Mouse (Mus musculus) forebrain, embryonic 12.5 days (tissue): ENCODE results near the gene Pip5k1b. TPM values are rescaled to one million over a fixed set of nuclear protein-coding genes. Genes with fewer than 3 reads are reported as not detected.
A peak's percentile ranks its signal among the peaks of the same experiment; 100 is the strongest.

Experiments used
- ATAC-seq: fragments of 200-750 bp; cut with Nextera tagmentation; 2 replicates; pipeline ENCODE4 v1.8.0; 2017; ENCODE audit warnings: moderate TSS enrichment; ENCODE audit not compliant: low FRiP score
- H3K27ac ChIP-seq: fragments of 300-500 bp; sonication (generic); 2 replicates; pipeline ENCODE4 v1.5.1; 2016; ENCODE audit warnings: mild to moderate bottlenecking
- H3K27me3 ChIP-seq: fragments of 300-500 bp; sonication (generic); 2 replicates; pipeline ENCODE4 v1.6.1; 2016; ENCODE audit warnings: mild to moderate bottlenecking
- H3K36me3 ChIP-seq: fragments of 300-500 bp; sonication (generic); replicated peaks from 2 replicates; pipeline ENCODE4 v1.6.1; 2016; ENCODE audit warnings: mild to moderate bottlenecking
- H3K4me1 ChIP-seq: fragments of 300-500 bp; sonication (generic); 2 replicates; pipeline ENCODE4 v1.6.1; 2016
- H3K4me2 ChIP-seq: fragments of 300-500 bp; sonication (generic); 2 replicates; pipeline ENCODE4 v1.6.1; 2016; ENCODE audit warnings: mild to moderate bottlenecking, moderate library complexity
- H3K4me3 ChIP-seq: fragments of 300-500 bp; sonication (generic); replicated peaks from 2 replicates; pipeline ENCODE4 v1.5.1; 2016; ENCODE audit warnings: mild to moderate bottlenecking
- H3K9ac ChIP-seq: fragments of 300-500 bp; sonication (generic); 2 replicates; pipeline ENCODE4 v1.6.1; 2016; ENCODE audit warnings: mild to moderate bottlenecking
- H3K9me3 ChIP-seq: fragments of 300-500 bp; sonication (generic); 2 replicates; pipeline ENCODE4 v1.6.1; 2016
- whole genome bisulfite sequencing: fragments of 180-500 bp; shearing (Covaris S2); methylation state at CpG from one replicate; pipeline ENCODE4 v1.1.7; 2016; 5-methylcytosine and 5-hydroxymethylcytosine counted together
- polyA plus RNA-seq: library from polyadenylated mRNA; unstranded; fragments of >200 nt; fragmentation: Nextera tagmentation; extraction: Ambion mirVana; gene quantifications from 2 replicates; pipeline ENCODE4 v1.2.1, GENCODE M21; 2016

Gene Pip5k1b
- polyA plus RNA-seq, 1 experiment from 2014 or later: 1.5 TPM

DNA sequence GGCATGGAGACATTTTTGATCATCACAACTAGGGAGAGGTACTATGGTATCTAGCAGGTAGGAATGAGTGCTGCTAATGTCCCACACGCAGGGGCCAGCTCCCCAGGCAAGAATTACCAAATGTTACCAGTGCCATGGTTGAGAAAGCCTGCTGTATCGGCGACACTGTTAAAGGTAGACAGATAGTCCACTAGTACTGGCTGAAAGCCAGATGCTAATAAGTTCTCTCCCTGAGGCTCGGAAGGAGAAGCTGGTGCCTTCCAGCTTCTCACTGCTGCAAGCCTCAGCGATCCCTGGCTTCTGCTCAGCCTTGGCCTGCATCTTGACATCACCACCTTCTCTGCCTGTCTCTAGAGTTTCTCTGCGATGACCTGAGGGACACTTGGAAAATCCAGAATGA, 46.3 kb downstream of the Pip5k1b start:
- Histone ChIP-seq H3K4me1 (peaks cover 12% of the 10 kb centered on the region), H3K9me3 (no peaks in the 10 kb centered on the region), H3K9ac (no peak overlapping the region), H3K27me3 (no peaks in the 10 kb centered on the region), H3K4me3 (no peak overlapping the region), H3K4me2 (no peak overlapping the region), H3K27ac (no peak overlapping the region), H3K36me3 (no peaks in the 10 kb centered on the region)
- ATAC-seq: no peak
- 93% methylated on average over 6 of the region's 6 CpGs for WGBS

DNA sequence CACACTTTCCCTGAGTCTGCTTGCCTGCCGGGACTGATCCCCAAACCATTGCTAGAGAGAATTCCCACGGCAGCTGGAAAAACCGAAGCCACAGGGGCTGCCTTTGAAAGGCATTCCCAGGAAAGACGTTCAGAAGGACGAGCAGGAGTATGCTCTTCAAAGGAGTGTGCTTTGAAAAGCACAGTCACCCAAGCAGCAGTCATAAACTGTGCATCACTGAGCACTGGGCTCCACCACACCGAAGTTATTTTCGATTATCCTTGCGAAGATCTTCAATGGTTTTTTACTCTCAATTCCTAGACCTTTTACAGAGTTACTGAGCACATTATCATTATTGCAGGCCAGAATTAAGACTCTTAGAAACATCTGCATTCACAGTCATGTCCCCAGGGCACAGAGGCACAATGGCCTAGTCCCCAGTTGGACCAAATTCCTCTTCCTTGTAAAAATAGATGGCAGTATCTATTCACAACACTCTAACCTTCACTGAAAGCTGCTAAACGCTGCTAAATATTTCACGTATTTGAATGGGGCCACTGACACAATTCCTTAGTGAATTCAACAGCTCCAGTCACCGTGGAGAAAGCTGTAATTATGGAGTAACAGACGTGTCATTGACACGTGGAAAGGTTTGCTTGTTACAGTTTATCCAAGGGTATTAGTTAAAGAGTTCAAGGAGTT, 47.4 kb downstream of the Pip5k1b start:
- Histone ChIP-seq H3K36me3 (no peaks in the 10 kb centered on the region), H3K4me2 (no peak overlapping the region), H3K27ac (no peak overlapping the region), H3K4me3 (no peak overlapping the region), H3K4me1 (peaks cover 12% of the 10 kb centered on the region), H3K9ac (no peak overlapping the region), H3K27me3 (no peaks in the 10 kb centered on the region), H3K9me3 (no peaks in the 10 kb centered on the region)
- no peak for ATAC-seq
- 25% methylated on average over 13 of the region's 13 CpGs for WGBS

DNA sequence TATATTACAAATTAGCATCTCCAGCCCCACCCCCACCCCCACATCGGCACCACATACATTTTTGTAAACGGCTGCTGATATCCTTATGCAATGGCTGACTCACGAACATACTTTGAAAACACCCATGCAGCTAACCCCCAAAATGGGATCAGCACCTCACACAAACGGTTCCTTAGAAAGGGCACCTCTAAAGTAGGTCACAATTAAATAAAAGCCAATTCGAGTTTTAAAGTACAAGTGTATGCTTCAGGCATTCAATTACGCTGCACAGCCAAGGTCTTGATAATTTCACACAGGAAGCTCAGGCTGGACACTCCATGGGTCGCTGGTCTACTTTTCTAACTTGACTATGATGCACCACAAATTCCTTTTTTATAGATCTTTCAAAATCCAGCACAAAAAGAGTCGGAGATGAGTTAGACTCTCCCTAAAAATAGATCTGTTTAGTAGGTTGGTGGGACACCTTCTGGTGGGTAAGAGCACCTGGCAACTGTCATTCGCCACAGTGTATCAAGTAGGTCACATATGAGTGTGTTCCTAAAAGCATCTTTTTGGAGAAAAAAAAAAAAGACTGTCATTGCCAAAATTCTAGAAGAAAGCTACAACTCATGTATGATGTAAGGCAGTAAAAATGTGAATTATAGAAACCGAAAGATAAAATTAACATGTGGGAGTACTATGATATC, 52.8 kb downstream of the Pip5k1b start:
- no peak for ATAC-seq
- H3K27me3 ChIP-seq: no peaks in the 10 kb centered on the region
- WGBS: 86% methylated on average over 10 of the region's 10 CpGs

DNA sequence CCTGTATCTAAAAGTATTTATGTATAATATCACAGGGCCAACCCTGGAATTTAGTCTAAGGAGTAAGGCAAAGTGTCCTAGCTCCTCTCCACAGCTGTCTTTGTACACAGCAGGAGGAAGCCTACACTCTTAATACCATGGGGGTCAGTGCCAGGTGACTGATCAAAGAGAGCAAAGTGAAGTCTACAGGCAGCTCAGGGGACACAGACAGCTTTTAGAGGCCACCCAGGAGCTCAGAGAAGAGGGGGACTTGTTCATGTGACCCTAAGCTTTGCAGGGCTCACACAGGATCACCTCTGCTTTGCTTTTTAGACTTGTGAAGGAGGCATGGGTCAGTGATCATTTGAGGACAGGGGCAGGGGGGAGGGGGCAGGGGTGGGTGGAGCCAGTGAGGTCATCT, 54.1 kb downstream of the Pip5k1b start:
- no peaks in the 10 kb centered on the region for H3K27me3 ChIP-seq
- no peak overlapping the region for H3K4me2 ChIP-seq
- no peak overlapping the region for H3K9ac ChIP-seq
- H3K9me3 ChIP-seq: no peaks in the 10 kb centered on the region
- no peaks in the 10 kb centered on the region for H3K4me1 ChIP-seq
- no peak overlapping the region for H3K27ac ChIP-seq
- H3K4me3 ChIP-seq: no peak overlapping the region
- no peaks in the 10 kb centered on the region for H3K36me3 ChIP-seq
- ATAC-seq: no peak

More for the DNA sequence above, 52.8 kb downstream of the Pip5k1b start:
- no peak overlapping the region for H3K27ac ChIP-seq
- H3K4me3 ChIP-seq: no peak overlapping the region
- no peaks in the 10 kb centered on the region for H3K9me3 ChIP-seq
- peaks cover 1% of the 10 kb centered on the region for H3K4me1 ChIP-seq
- no peak overlapping the region for H3K4me2 ChIP-seq
- H3K9ac ChIP-seq: no peak overlapping the region
- H3K36me3 ChIP-seq: no peaks in the 10 kb centered on the region

DNA sequence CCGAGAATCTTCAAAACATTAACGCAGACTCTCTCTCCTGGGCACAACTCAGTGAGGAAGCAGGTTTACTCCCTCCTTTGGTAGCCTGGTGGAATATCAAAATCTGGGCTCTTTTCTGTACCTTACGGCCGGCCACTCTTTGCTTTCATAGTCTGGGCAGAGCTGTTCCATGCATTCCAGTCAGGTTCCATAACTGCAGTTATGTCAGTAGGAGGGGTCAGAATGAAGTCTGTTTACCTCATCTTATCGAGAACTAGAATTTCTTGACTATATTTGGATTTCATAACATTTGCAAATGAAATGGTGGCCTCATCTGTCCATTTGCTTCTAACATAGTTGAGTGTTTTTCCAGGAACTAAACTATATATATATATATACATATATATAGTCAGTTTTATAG, 55.2 kb downstream of the Pip5k1b start:
- WGBS: 85% methylated on average over 5 of the region's 5 CpGs
- no peak for ATAC-seq

DNA sequence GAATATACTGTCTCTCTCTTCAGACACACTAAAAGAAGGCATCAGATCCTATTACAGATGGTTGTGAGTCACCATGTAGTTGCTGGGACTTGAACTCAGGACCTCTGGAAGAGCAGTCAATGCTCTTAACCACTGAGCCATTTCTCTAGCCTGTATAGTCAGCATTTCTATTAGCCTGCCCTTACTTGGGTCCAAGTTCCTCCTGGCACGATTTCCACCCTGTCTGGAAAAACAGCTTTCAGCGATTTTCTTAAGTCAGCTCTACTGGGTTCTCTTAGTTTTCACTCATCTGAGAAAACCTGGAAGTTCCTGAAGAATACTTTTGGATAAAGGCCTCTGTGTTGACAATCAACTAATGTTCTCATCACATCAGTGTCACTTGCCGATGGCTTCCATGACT, 56.4 kb downstream of the Pip5k1b start:
- no peak for ATAC-seq
- Histone ChIP-seq H3K4me1 (no peaks in the 10 kb centered on the region), H3K27ac (no peak overlapping the region), H3K27me3 (no peaks in the 10 kb centered on the region), H3K9me3 (no peaks in the 10 kb centered on the region), H3K4me3 (no peak overlapping the region), H3K9ac (no peak overlapping the region), H3K4me2 (no peak overlapping the region), H3K36me3 (no peaks in the 10 kb centered on the region)
- 77% methylated on average over 3 of the region's 3 CpGs for WGBS

More for the DNA sequence above, 55.2 kb downstream of the Pip5k1b start:
- Histone ChIP-seq H3K4me3 (no peak overlapping the region), H3K9me3 (no peaks in the 10 kb centered on the region), H3K4me2 (no peak overlapping the region), H3K4me1 (no peaks in the 10 kb centered on the region), H3K27ac (no peak overlapping the region), H3K27me3 (no peaks in the 10 kb centered on the region), H3K36me3 (no peaks in the 10 kb centered on the region), H3K9ac (no peak overlapping the region)

DNA sequence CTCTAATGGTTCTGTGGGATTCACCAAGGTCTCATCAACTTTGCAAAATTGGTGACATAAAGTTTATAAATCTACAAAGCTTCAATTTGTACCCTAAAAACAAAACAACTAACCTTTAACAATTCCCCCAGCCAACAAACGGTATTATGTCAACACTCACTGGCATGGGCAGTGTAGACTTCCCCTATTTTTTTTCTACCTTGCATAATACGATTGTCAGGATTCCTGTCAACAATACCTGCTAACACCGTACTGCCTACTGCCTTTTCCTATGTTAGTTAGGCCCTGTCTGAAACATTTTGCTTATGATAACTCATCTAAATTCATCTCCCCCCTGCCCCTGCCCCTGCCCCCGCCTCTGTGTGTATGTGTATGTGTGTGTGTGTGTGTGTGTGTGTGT, 61.8 kb downstream of the Pip5k1b start:
- Histone ChIP-seq H3K4me1 (peaks cover 5% of the 10 kb centered on the region), H3K4me3 (no peak overlapping the region), H3K9me3 (no peaks in the 10 kb centered on the region), H3K27ac (no peak overlapping the region), H3K27me3 (no peaks in the 10 kb centered on the region), H3K4me2 (no peak overlapping the region), H3K36me3 (no peaks in the 10 kb centered on the region), H3K9ac (no peak overlapping the region)
- 91% methylated on average over 4 of the region's 4 CpGs for WGBS
- ATAC-seq: no peak

DNA sequence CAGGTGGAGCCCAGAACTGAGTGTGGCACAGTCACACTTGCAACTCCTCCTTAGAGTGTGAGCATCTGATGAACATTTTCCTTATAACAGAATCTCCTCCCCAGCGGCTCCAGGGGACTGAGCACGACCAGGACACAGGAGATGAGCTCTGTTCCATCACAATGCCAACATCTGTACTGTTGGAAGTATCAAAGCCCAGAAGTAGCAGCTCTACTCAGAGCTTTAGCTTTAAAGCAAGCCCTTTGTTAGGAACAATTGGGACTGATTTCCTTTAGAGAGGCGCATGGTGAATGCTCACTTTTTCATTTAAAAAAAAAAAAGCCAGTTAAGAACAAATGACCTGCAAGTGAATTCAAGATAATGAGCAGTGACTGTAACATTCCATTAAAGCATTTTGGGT, 63.8 kb downstream of the Pip5k1b start:
- H3K4me1 ChIP-seq: peaks cover 5% of the 10 kb centered on the region
- no peak overlapping the region for H3K27ac ChIP-seq
- no peaks in the 10 kb centered on the region for H3K9me3 ChIP-seq
- H3K4me2 ChIP-seq: no peak overlapping the region
- ATAC-seq: no peak
- H3K27me3 ChIP-seq: no peaks in the 10 kb centered on the region
- H3K9ac ChIP-seq: no peak overlapping the region
- H3K36me3 ChIP-seq: no peaks in the 10 kb centered on the region
- H3K4me3 ChIP-seq: no peak overlapping the region
- 16% methylated on average over 3 of the region's 3 CpGs for WGBS

DNA sequence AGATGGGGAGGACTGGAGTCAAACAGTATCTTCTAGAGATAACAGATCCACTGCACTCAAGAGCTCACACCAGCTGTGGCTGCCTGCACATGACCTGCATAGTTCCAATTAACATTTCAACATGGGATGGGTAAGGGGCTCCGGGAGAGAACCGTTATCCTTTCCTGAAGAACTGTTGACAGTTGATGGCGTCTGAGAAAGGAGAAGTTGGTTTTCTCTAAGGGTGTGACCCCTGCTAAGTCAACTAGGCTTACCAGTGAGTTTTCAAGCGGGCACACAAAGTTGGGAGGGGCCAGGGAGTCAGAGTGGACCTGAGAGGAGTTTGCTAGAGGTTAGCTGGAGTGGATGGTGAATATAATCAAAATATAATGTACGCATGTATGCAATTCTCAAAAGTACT, 65.4 kb downstream of the Pip5k1b start:
- 78% methylated on average over 5 of the region's 5 CpGs for WGBS
- no peak overlapping the region for H3K27ac ChIP-seq
- no peak overlapping the region for H3K9ac ChIP-seq
- no peak overlapping the region for H3K4me2 ChIP-seq
- peaks cover 7% of the 10 kb centered on the region for H3K4me1 ChIP-seq
- H3K9me3 ChIP-seq: no peaks in the 10 kb centered on the region
- no peaks in the 10 kb centered on the region for H3K36me3 ChIP-seq
- no peak for ATAC-seq
- H3K4me3 ChIP-seq: no peak overlapping the region
- no peaks in the 10 kb centered on the region for H3K27me3 ChIP-seq

DNA sequence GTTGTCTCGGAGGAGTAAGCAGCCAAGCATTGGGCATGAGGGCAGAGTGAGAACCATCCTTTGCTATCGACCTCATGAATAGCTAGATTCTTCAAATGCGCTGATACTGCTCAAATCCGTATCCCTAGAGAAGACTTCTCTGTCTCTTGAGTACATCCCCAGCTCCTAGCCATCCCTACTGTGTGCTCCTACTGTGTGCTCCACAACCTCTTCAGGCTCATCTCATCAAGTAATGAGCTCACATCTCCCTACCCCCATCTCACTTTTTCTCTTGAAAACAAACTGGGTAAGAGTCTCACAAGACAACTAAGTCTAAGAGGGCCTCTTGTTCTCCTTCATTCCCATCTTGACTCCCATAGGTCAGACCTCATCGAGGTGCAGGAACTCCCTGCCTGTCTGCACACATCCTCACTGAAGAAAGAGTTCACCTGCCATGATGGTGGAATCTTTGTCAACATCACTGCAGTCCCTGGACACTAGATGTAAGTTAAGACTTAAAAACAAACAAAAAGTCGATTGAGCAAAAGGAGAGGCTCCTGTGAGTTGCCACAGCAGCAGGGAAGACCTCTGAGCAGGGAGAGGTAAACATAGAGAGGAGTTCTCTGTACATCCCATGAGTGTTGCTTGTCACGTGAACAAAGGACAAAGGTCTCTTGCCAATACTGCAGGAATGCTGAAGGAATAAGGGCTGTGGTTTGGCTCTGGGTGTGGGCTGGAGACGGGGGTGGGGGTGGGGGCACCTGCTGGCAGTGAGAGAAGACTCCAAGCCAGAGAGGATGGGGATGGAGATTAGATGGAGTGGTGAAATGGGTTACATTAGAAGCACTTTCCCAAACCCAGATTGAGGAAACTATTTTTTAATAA, 69.0 kb downstream of the Pip5k1b start:
- H3K27me3 ChIP-seq: no peaks in the 10 kb centered on the region
- no peak overlapping the region for H3K27ac ChIP-seq
- no peak for ATAC-seq
- no peaks in the 10 kb centered on the region for H3K9me3 ChIP-seq
- 78% methylated on average over 8 of the region's 8 CpGs for WGBS
- H3K4me2 ChIP-seq: no peak overlapping the region
- H3K36me3 ChIP-seq: no peaks in the 10 kb centered on the region
- no peak overlapping the region for H3K4me3 ChIP-seq
- peaks cover 14% of the 10 kb centered on the region for H3K4me1 ChIP-seq
- no peak overlapping the region for H3K9ac ChIP-seq

DNA sequence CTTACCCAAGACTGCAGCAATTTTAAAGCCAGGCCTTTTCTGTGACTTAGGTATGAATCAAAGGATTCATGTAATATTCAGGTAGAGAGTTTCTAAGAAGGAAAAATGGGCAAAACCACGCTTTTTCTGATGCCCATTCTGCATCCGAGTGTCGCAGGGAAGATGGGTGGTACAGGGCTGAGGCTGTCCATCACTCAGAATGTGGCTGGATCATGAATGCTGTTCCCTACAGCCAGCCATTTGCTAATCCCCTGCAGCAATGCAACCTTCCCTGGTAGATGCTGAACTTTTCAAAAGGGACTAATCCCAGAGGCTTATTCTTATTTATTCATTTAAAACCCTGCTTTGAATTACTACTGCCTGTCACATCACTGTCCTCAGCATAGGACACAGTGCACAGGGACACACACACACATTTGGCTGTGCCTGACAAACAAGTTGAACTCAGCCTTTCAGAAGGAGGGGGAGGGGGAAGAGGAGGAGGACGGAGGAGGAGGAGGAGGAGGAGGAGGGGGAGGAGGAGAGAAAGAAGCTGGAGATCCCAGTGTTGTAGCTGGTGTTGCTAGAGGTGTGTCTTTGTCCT, 71.0 kb downstream of the Pip5k1b start:
- Histone ChIP-seq H3K9ac (no peak overlapping the region), H3K9me3 (no peaks in the 10 kb centered on the region), H3K27me3 (no peaks in the 10 kb centered on the region), H3K4me1 (peaks cover 13% of the 10 kb centered on the region), H3K4me3 (no peak overlapping the region), H3K27ac (0 out of 2 replicates have a peak overlapping the region, but pooled peaks have one; percentile 0), H3K36me3 (no peaks in the 10 kb centered on the region), H3K4me2 (no peak overlapping the region)
- no peak for ATAC-seq
- WGBS: 12% methylated on average over 4 of the region's 4 CpGs

DNA sequence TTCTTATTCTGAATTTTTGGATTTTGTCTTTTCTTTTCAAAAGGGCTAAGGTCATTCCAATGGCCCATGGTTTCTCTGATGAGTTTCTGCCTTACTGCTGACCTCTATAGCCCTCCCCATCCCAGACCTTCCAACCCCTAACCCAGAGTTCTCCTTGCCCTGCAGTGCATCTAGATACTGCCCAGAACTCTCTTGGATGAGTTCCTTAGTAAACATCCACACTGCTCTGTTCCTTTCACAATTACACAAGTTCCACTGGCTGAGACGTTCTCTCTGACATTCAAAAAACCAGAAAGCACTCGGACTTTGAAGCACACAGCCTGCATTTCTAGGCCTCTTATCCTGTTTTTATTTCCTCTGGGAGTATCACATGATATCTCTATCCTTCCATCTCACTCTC, 74.8 kb downstream of the Pip5k1b start:
- H3K4me2 ChIP-seq: no peak overlapping the region
- WGBS: 71% methylated on average over 2 of the region's 2 CpGs

More for the DNA sequence above, 74.8 kb downstream of the Pip5k1b start:
- ATAC-seq: no peak
- no peak overlapping the region for H3K9ac ChIP-seq
- H3K4me3 ChIP-seq: no peak overlapping the region
- H3K27ac ChIP-seq: no peak overlapping the region
- peaks cover 26% of the 10 kb centered on the region for H3K4me1 ChIP-seq
- no peaks in the 10 kb centered on the region for H3K36me3 ChIP-seq
- H3K9me3 ChIP-seq: no peaks in the 10 kb centered on the region
- no peaks in the 10 kb centered on the region for H3K27me3 ChIP-seq
